Mouse (Mus musculus): ENCODE results near the gene Gm28047. TPM values are rescaled to one million over a fixed set of nuclear protein-coding genes. Genes with fewer than 3 reads are reported as not detected.

Gm28047 gene
- total RNA-seq, 4 experiments from 2014 or later, result 0.96 TPM; not detected in 3

- DNase-seq (ENCODE audit: low spot score in 2 of 2), result no peak
Observed at GRCm38 (mm10) chr15:102501084-102501814, 123.6 kb downstream of the Gm28047 start.

GRCm38 (mm10) chr15:102500479-102500878, 124.4 kb downstream of the Gm28047 start:
- DNase-seq (ENCODE audit: low spot score in 2 of 2), result no peak

GRCm38 (mm10) chr15:102499851-102500250, 125.0 kb downstream of the Gm28047 start:
- no peak for DNase-seq (ENCODE audit: low spot score in 2 of 2)

- no peak for DNase-seq (ENCODE audit: low spot score in 2 of 2)
Observed at GRCm38 (mm10) chr15:102499370-102499769, 125.5 kb downstream of the Gm28047 start.

GRCm38 (mm10) chr15:102498322-102498721, 126.5 kb downstream of the Gm28047 start:
- no peak for DNase-seq (ENCODE audit: low spot score in 2 of 2)

GRCm38 (mm10) chr15:102487664-102488063, 137.2 kb downstream of the Gm28047 start:
- no peak for DNase-seq (ENCODE audit: low spot score in 2 of 2)

GRCm38 (mm10) chr15:102485853-102486252, 139.0 kb downstream of the Gm28047 start:
- no peak for DNase-seq (ENCODE audit: low spot score in 2 of 2)

- no peak for DNase-seq (ENCODE audit: low spot score in 2 of 2)
Observed at GRCm38 (mm10) chr15:102483136-102483535, 141.7 kb downstream of the Gm28047 start.

- DNase-seq (ENCODE audit: low spot score in 2 of 2), result no peak
Observed at GRCm38 (mm10) chr15:102474520-102474919, 150.3 kb downstream of the Gm28047 start.

Small RNA genes lying within 50 kb of the gene (microRNA-seq; reads per million reads assigned to microRNA genes)
- 0 reads per million in 2 experiments for gene Mir688

Other genes starting within 250 kb of the Gm28047 start
- gene Sp1, start 218.9 kb downstream of the Gm28047 start, total RNA-seq (2022), result 10 to 100 TPM; 27.4 to 30.1 (median 28.8) TPM
- gene Amhr2, start 179.7 kb downstream of the Gm28047 start, total RNA-seq (2022), result 1 to 10 TPM in 2 of 4 experiments, under 1 TPM in 2; 0.40 to 2.0 (median 1.1) TPM
- 10 to 100 TPM; 34.4 to 49.3 (median 40.9) TPM for gene Prr13, start 166.0 kb downstream of the Gm28047 start, total RNA-seq (2022)
- 100 to 1,000 TPM; 489 to 507 (median 494) TPM for gene Pcbp2, start 154.5 kb downstream of the Gm28047 start, total RNA-seq (2022)
- gene Gm10337, start 121.3 kb downstream of the Gm28047 start, total RNA-seq (2022), result not detected
- gene Map3k12, start 108.0 kb downstream of the Gm28047 start, total RNA-seq (2022), result 10 to 100 TPM; 87.5 to 99.1 (median 96.9) TPM
- gene Tarbp2, start 106.9 kb downstream of the Gm28047 start, total RNA-seq (2022), result 10 to 100 TPM; 34.0 to 39.8 (median 36.6) TPM
- gene Npff, start 100.1 kb downstream of the Gm28047 start, total RNA-seq (2022), result 1 to 10 TPM; 3.0 to 6.2 (median 4.4) TPM
- 10 to 100 TPM; 44.2 to 55.6 (median 52.2) TPM for gene Atf7, start 397 bp upstream of the Gm28047 start, total RNA-seq (2022)
- 10 to 100 TPM in 2 of 4 experiments, 1 to 10 TPM in 2; 7.0 to 12.5 (median 10.0) TPM for gene Atp5g2, start 47.3 kb upstream of the Gm28047 start, total RNA-seq (2022)
- gene Calcoco1, start 97.1 kb upstream of the Gm28047 start, total RNA-seq (2022), result 10 to 100 TPM; 87.2 to 96.6 (median 91.0) TPM